Mouse (Mus musculus) embryonic fibroblast, embryonic 13.5 days (primary cell): ENCODE data around the gene Nlgn2.

Experiments
- CTCF ChIP-seq: IDR thresholded peaks from 2 replicates; pipeline ENCODE4 v1.5.1; 2011; ENCODE audit warnings: mild to moderate bottlenecking, control low read depth, low read length, moderate library complexity, borderline replicate concordance; ENCODE audit not compliant: insufficient read depth
- POLR2A ChIP-seq: IDR thresholded peaks from 2 replicates; pipeline ENCODE4 v1.6.1; 2011; ENCODE audit warnings: low read depth, mild to moderate bottlenecking, control low read depth, low read length, moderate library complexity

GRCm38 (mm10) chr11:69795983-69796435 lies 41.6 kb downstream of the Nlgn2 start:
- no peak for TF ChIP-seq CTCF
- TF ChIP-seq POLR2A = no peak
